Mouse (Mus musculus): ENCODE results near the gene Ifitm5. TPM values are rescaled to one million over a fixed set of nuclear protein-coding genes. Genes with fewer than 3 reads are reported as not detected.

Ifitm5 gene
- polyA plus RNA-seq, 1 experiment from 2014 or later, result 3.8 TPM

DNA sequence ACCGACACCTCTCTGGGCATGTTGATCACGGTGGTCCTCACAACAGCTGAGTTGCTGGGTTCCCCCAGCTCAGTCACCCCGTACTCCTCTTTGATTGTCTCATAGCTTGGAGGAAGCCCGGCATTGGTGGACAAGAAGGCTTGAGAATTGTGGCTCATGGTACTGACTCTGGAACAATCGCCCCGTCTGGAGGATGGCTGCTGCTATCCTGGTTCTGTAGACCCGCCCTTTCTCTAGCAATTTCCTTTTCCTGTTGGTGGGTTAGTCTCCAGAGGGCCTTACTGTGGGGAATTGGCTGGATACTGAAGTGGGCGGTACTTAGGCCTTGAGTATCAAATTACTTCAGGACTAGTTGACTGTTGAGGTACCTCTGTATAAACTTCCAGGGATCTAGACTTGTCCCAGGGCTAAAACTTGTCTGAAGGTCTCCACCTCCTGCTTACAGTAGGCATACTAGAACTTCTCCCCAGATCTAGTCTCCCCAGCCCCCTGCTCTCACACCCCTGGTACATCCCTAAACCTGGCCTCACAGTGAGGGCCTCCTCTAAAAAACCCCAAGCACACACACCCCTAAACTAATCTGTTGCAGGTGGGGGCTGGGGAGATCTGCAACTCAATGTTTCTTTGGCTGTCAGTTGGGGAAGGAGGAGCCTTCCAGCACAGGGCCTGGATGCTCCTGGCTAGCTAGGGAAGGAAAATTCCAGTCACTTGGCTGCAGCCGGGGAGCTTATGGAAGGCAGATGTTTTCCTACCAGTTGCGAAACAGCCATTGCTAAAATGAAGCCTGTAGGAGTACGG is 5.9 kb upstream of the Ifitm5 start, which contains the start of the genes Gm45717 and Ifitm2:
Gene Gm45717 (minus strand): TSS at position 180 of the 798 bp plus-strand sequence.
Gene Ifitm2 (minus strand): TSS at position 230 of the 798 bp plus-strand sequence.
- Histone ChIP-seq H3K27ac (replicated peaks) (peak within 1 kb of the TSS; percentile 86), H3K4me1 (peaks cover 71% of the 10 kb centered on the region), H3K27me3 (replicated peaks; ENCODE audit: low read depth, poor library complexity, severe bottlenecking) (peaks cover 6% of the 10 kb centered on the region; the same call in 1 of the 2 replicates), H3K36me3 (replicated peaks) (peaks cover 16% of the 10 kb centered on the region), H3K4me3 (peak within 1 kb of the TSS; percentile 71), H3K9me3 (no peaks in the 10 kb centered on the region)
- 10% methylated on average over 11 of the region's 11 CpGs for WGBS
- DNase-seq (ENCODE audit: low spot score), result peak; percentile 71

DNA sequence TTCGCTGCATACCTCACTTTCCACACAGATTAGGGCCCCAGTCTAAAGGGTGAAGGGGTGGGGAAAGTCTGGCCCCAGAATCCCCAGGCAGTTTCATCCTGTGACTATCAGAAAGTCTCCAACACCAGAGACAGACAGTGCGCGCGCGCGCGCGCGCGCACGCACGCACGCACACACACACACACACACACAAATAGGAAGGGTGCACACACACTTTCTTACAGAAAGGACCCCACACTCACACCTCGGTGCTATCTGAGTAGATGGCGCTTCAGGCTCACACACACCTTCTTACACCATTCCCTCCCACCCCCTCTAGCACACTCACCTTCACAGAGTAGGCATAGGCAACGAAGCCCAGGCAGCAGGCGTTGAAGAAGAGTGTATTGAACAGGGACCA is 5.3 kb upstream of the Ifitm5 start:
- Histone ChIP-seq H3K36me3 (replicated peaks) (peaks cover 17% of the 10 kb centered on the region), H3K4me3 (peak overlapping the region; percentile 71), H3K9me3 (no peaks in the 10 kb centered on the region), H3K27ac (replicated peaks) (peak overlapping the region; percentile 86), H3K27me3 (replicated peaks; ENCODE audit: low read depth, poor library complexity, severe bottlenecking) (peaks cover 6% of the 10 kb centered on the region; the same call in 1 of the 2 replicates), H3K4me1 (peaks cover 77% of the 10 kb centered on the region)
- peak; percentile 61 for DNase-seq (ENCODE audit: low spot score)
- WGBS, result 10% methylated on average over 17 of the region's 17 CpGs

DNA sequence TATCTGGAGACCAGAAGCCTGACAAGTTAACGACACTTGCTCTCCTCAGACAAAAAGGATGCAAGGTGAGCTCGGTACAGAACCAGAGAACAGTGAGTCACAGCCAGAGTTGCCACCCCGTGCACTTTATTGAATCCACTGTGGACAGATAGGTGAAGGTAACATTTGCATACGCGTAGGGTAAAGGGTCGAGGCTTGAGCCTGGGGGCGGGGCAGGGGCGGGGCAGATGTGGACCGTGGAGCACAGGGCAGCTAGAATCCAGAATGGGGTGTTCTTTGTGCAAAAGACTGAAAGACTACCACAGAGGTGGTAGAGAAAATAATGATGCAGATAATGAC is 4.6 kb upstream of the Ifitm5 start:
- peaks cover 6% of the 10 kb centered on the region; the same call in 1 of the 2 replicates for H3K27me3 ChIP-seq (replicated peaks; ENCODE audit: low read depth, poor library complexity, severe bottlenecking)
- peaks cover 24% of the 10 kb centered on the region for H3K36me3 ChIP-seq (replicated peaks)
- H3K27ac ChIP-seq (replicated peaks), result peak overlapping the region; percentile 86
- WGBS, result 13% methylated on average over 9 of the region's 9 CpGs
- H3K9me3 ChIP-seq, result no peaks in the 10 kb centered on the region
- peaks cover 82% of the 10 kb centered on the region for H3K4me1 ChIP-seq
- peak; percentile 45 for DNase-seq (ENCODE audit: low spot score)
- peak overlapping the region; percentile 71 for H3K4me3 ChIP-seq

DNA sequence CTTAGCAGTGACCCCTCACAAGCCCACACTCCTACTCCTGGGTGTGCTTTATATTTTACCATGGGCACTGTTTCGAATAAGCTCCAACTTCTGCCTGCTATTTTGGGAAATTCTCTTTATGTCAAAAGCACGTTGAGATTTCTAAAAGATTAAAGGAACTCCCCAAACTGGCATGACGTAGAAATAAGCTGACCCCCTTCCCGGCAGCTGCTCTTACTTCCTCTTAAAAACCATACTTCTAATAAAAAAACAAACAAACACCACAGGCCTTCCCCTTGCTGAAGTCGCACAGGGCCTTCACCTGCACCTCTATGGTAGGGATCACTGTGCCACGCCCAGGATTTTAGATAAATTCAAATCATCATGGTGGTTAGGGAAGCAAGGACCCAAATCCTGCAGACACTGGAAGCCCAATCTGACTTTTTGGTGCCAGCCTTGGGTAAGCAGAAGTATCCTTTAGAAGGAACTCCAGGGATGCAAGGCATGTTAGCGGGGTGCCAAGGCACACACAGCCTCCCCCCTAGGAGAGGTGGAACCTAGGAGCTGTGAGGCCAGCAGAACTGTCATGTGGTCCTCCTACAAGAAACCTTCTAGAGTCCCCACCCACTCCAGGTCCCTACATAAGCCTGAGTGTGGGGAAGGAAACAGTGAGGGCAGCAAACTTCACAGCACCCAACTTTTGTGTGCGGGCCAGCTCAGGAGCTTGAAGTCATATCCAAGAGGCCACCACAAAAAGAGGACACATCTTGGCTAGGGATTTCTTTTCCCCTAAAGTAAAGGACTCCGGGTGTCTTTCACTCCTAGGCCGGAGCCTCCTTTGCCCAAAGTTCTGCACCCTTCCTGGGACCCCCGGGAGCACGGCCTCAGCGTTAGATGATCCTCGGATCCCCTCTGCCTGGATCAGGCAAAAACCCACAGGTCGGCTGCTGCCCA is 4.0 kb upstream of the Ifitm5 start:
- no peak for DNase-seq (ENCODE audit: low spot score)
- Histone ChIP-seq H3K36me3 (replicated peaks) (peaks cover 30% of the 10 kb centered on the region), H3K27me3 (replicated peaks; ENCODE audit: low read depth, poor library complexity, severe bottlenecking) (peaks cover 6% of the 10 kb centered on the region; the same call in 1 of the 2 replicates), H3K4me3 (peak overlapping the region; percentile 71), H3K27ac (replicated peaks) (peak overlapping the region; percentile 86), H3K4me1 (peaks cover 76% of the 10 kb centered on the region), H3K9me3 (no peaks in the 10 kb centered on the region)
- 68% methylated on average over 15 of the region's 15 CpGs for WGBS

DNA sequence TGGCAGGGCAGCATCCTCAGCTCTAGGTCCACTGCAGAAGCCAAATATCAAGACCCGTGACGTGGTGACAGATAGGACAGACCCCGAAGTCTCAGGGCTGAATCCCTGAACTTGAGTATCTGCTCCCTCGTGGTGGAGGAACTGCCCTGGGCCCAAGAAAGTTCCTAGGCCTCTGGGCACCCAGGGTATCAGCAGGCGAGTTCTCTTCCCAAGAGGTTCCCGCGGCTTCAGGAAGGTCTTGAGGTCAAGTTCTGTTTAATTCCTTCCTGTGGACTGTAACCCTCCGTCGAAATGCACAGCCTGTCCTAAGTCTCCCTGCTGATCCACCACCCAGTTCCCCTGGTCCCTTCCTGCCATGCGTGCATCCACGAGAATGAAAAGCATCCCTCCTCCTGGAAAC is 3.0 kb upstream of the Ifitm5 start:
- peaks cover 72% of the 10 kb centered on the region for H3K4me1 ChIP-seq
- H3K36me3 ChIP-seq (replicated peaks), result peaks cover 39% of the 10 kb centered on the region
- 83% methylated on average over 11 of the region's 11 CpGs for WGBS
- no peak overlapping the region; the same call in 1 of the 2 replicates for H3K4me3 ChIP-seq
- H3K27ac ChIP-seq (replicated peaks), result no peak overlapping the region; the same call in 1 of the 2 replicates
- H3K27me3 ChIP-seq (replicated peaks; ENCODE audit: low read depth, poor library complexity, severe bottlenecking), result peaks cover 6% of the 10 kb centered on the region; the same call in 1 of the 2 replicates
- no peak for DNase-seq (ENCODE audit: low spot score)
- no peaks in the 10 kb centered on the region for H3K9me3 ChIP-seq

DNA sequence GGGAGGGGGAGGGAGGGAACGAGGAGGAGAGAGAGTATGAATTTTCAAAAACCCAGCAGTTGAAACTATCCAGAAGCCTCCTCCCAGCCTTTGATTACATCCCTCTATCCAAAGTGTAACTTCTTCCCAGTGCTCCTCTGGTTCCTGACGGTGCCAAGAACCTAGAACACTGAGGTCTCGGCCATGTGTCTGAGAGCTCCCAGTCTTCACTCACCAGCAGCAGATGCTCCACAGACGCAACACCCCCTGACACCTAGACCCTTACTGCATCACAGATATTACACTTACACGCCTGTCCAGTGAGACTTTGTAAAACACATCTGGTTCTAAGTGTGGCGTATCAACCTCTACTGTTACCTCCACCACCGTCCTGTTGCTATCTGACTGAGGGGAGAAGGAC is 2.4 kb upstream of the Ifitm5 start:
- peaks cover 3% of the 10 kb centered on the region; the same call in 1 of the 2 replicates for H3K27me3 ChIP-seq (replicated peaks; ENCODE audit: low read depth, poor library complexity, severe bottlenecking)
- WGBS, result 82% methylated on average over 7 of the region's 7 CpGs
- no peak overlapping the region; the same call in 1 of the 2 replicates for H3K27ac ChIP-seq (replicated peaks)
- H3K4me3 ChIP-seq, result no peak overlapping the region
- peaks cover 46% of the 10 kb centered on the region for H3K36me3 ChIP-seq (replicated peaks)
- H3K4me1 ChIP-seq, result peaks cover 72% of the 10 kb centered on the region
- H3K9me3 ChIP-seq, result no peaks in the 10 kb centered on the region
- DNase-seq (ENCODE audit: low spot score), result no peak

DNA sequence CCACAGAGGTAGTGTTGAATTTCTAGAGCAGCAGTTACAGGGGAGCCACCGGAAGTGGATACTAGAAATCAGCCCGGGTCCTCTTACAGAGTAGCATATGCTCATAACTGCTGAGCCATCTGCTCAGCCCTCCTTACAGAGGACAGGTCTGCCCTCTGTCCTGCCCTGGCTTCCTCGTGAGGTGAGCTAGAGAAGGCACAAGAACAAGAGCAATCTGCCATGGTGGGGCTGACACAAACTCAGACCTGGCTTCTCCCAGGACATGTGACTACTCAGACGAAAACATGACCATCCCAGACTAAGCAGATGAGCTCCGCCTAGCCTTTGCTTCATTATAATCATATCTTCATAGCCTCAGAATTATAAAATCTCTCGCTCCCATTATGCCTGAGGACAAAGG is 1.7 kb upstream of the Ifitm5 start:
- no peaks in the 10 kb centered on the region for H3K27me3 ChIP-seq (replicated peaks; ENCODE audit: low read depth, poor library complexity, severe bottlenecking)
- H3K36me3 ChIP-seq (replicated peaks), result peaks cover 53% of the 10 kb centered on the region
- no peaks in the 10 kb centered on the region for H3K9me3 ChIP-seq
- DNase-seq (ENCODE audit: low spot score), result no peak
- H3K27ac ChIP-seq (replicated peaks), result no peak overlapping the region
- no peak overlapping the region for H3K4me3 ChIP-seq
- peaks cover 70% of the 10 kb centered on the region for H3K4me1 ChIP-seq
- 76% methylated on average over 6 of the region's 6 CpGs for WGBS

DNA sequence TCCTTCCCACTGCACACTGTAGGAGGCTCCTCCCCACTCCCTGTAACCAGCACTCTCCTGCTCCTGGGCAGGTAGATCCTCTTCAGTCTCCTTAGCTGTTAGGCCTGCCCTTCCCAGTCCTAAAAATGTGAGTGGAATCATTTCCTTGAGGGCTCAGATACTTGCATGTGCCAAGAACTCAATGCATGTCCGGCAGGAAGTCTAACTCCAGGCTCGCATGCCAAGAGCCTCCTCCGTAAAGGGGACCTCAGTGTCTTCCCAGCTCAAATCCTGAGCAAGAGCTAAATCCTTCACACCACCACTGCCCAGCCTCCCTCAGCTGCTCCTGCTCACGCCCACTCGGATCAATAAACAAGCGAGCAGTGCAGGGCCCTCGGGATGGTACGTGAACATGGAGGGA is 960 bp upstream of the Ifitm5 start:
- H3K27me3 ChIP-seq (replicated peaks; ENCODE audit: low read depth, poor library complexity, severe bottlenecking), result no peaks in the 10 kb centered on the region
- no peak overlapping the region for H3K4me3 ChIP-seq
- peaks cover 60% of the 10 kb centered on the region for H3K36me3 ChIP-seq (replicated peaks)
- peak overlapping the region; percentile 35 for H3K27ac ChIP-seq (replicated peaks)
- H3K4me1 ChIP-seq, result peaks cover 62% of the 10 kb centered on the region
- no peaks in the 10 kb centered on the region for H3K9me3 ChIP-seq
- WGBS, result 44% methylated on average over 8 of the region's 8 CpGs
- no peak for DNase-seq (ENCODE audit: low spot score)

DNA sequence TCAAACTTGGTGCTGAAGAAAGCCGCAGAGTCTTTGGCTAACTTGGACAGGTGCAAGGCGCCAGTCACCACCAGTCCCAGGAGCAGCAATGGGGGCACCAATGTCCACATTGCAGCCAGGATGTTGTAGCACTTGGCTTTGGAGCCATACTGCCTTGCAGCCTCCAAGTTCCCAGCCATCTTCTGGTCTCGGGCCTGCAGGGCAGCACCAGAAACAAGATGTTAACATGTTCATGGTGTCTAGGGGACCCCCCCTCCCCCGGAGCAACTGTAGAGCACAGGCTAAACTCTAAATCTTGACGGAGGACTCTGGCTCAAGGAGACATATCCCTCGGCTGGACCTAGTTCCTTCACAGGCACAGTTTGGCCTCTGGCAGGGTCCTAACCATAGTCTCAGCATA is 836 bp downstream of the Ifitm5 start:
- peaks cover 44% of the 10 kb centered on the region for H3K4me1 ChIP-seq
- no peak for DNase-seq (ENCODE audit: low spot score)
- H3K4me3 ChIP-seq, result no peak overlapping the region
- H3K36me3 ChIP-seq (replicated peaks), result peaks cover 75% of the 10 kb centered on the region
- 90% methylated on average over 6 of the region's 6 CpGs for whole genome bisulfite sequencing
- no peaks in the 10 kb centered on the region for H3K27me3 ChIP-seq (replicated peaks; ENCODE audit: low read depth, poor library complexity, severe bottlenecking)
- H3K27ac ChIP-seq (replicated peaks), result no peak overlapping the region
- H3K9me3 ChIP-seq, result no peaks in the 10 kb centered on the region

DNA sequence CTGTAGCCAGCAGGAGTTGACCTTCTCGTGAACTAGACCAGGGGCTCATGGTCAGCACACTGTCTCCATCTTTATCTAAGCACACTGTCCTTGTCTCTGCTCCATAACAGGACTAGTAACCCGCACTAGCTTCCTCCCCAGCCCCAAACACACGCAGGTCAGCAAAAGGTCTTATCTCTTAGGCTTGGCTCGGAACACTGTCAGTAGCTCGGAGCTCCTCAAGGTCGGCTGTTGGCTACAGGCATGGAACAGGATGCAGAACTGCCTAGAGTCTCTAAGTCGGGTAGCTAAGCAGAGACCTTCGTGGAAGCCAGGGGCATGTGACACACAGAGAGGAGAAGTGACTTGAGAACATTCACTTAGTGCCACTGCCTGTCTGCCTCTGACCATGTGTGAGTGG is 1.9 kb downstream of the Ifitm5 start:
- H3K27me3 ChIP-seq (replicated peaks; ENCODE audit: low read depth, poor library complexity, severe bottlenecking), result no peaks in the 10 kb centered on the region
- peaks cover 34% of the 10 kb centered on the region for H3K4me1 ChIP-seq
- H3K4me3 ChIP-seq, result no peak overlapping the region
- no peak overlapping the region for H3K27ac ChIP-seq (replicated peaks)
- WGBS, result 91% methylated on average over 8 of the region's 8 CpGs
- DNase-seq (ENCODE audit: low spot score), result no peak
- no peaks in the 10 kb centered on the region for H3K9me3 ChIP-seq
- H3K36me3 ChIP-seq (replicated peaks), result peaks cover 73% of the 10 kb centered on the region

DNA sequence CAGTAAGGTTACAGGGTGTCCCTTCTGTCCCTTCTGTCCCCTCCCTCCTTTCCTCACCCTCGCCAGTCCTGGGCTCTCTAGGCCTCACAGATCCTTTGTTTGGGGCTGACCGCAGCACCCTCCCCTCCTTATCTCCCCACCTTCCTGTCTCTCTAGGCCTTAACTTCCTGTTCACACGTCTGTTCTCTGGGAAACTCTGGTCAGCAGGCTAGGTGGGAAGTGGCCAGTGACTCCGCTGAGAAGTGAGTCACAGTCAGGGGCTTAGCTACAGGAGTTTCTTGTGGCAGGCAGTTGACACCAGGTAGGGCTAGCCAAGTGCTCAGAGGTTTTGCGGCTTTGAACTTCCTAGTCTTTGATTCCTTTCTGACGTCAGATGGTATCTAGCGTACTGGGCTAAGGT is 3.1 kb downstream of the Ifitm5 start:
- peaks cover 34% of the 10 kb centered on the region for H3K4me1 ChIP-seq
- no peak overlapping the region for H3K27ac ChIP-seq (replicated peaks)
- no peaks in the 10 kb centered on the region for H3K9me3 ChIP-seq
- H3K4me3 ChIP-seq, result no peak overlapping the region
- H3K27me3 ChIP-seq (replicated peaks; ENCODE audit: low read depth, poor library complexity, severe bottlenecking), result no peaks in the 10 kb centered on the region
- DNase-seq (ENCODE audit: low spot score), result no peak
- WGBS, result 68% methylated on average over 7 of the region's 7 CpGs
- peaks cover 62% of the 10 kb centered on the region for H3K36me3 ChIP-seq (replicated peaks)

DNA sequence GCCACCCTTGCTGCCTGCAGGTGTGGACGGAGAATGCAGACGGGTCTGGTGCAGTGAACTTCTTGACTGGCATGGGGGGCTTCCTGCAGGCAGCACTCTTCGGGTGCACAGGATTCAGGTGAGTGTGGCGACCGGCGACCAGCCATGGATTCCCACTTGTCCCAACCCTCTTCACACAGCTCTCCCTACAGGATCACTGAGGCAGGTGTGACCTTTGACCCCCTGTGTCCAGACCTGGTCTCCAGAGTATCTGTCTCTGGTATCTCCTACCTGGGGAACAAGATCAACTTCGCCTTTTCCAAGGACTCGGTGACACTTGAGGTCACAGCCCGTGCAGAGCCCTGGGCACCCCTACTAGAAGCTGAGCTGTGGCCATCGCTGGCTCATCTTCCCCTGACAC is 3.8 kb downstream of the Ifitm5 start:
- H3K27me3 ChIP-seq (replicated peaks; ENCODE audit: low read depth, poor library complexity, severe bottlenecking), result no peaks in the 10 kb centered on the region
- H3K4me3 ChIP-seq, result no peak overlapping the region
- H3K4me1 ChIP-seq, result peaks cover 31% of the 10 kb centered on the region
- H3K27ac ChIP-seq (replicated peaks), result no peak overlapping the region
- no peak for DNase-seq (ENCODE audit: low spot score)
- WGBS, result 92% methylated on average over 10 of the region's 10 CpGs
- H3K36me3 ChIP-seq (replicated peaks), result peaks cover 62% of the 10 kb centered on the region
- no peaks in the 10 kb centered on the region for H3K9me3 ChIP-seq
